Mouse (Mus musculus) G1E (cell line): ENCODE measurements at regions not wholly inside any gene's neighbourhood (a gene's known extent, or its start where the extent isn't known, plus 50 kb on each side); places are given as distances from the start of the nearest gene placed in this dataset.

Experiments
- CTCF ChIP-seq: IDR thresholded peaks from 2 replicates; pipeline ENCODE4 v1.5.1; 2012; ENCODE audit warnings: low read depth, low read length, inconsistent platforms, mixed read lengths
- GATA1 ChIP-seq: IDR thresholded peaks from 2 replicates; pipeline ENCODE4 v1.6.1; 2012; ENCODE audit warnings: borderline replicate concordance, low read length, inconsistent platforms, mixed read lengths
- POLR2AphosphoS5 ChIP-seq: IDR thresholded peaks from 2 replicates; pipeline ENCODE4 v1.6.1; 2012; ENCODE audit warnings: low read depth, low read length, inconsistent platforms; ENCODE audit not compliant: insufficient replicate concordance

DNA sequence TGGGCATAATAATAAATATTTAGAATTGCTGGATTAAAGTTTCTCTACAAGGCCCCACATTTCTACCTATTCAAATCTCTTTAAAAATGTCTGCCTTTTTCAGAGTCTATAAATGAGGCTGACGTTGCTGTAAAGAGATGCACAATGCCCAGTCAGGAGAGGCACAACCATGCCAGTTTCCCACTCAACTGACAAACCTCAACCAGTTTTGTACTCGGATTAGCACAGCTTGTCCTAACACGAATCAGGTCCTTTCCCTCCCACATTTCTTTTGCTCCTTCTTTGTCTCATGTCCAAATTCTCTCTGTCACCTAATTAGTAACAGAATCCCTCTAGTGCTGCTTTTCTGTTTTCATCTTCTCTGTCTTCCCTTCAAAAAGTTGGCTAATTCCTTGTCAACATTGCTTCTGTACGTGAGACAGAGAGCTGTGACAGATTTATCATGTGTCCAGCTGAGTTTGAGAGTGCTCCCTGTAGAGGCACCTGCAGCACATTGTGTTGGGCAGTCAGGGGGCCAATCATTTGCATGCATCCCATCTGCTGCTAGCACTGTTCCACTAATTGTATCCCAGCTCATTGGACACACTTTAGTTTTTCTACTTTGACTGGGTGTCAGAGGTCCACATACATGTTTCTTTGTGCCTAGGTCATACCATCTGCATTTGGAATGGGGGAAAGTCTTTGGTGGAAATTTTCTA is 504.5 kb upstream of the Gpc5 start:
- TF ChIP-seq GATA1 (no peak), CTCF (no peak), POLR2AphosphoS5 (no peak)
